Mouse (Mus musculus) thymus, postnatal 0 days (tissue): Measurements from ENCODE around the gene Mthfd2l. TPM values are rescaled to one million over a fixed set of nuclear protein-coding genes. Genes with fewer than 3 reads are reported as not detected.
A peak's percentile ranks its signal among the peaks of the same experiment; 100 is the strongest.

Source experiments
- DNase-seq: peaks from one replicate; pipeline ENCODE4 v3.0.0-alpha.2; 2015; ENCODE audit warnings: low spot score
- polyA plus RNA-seq: library from polyadenylated mRNA; unstranded; fragments of >200 nt; fragmentation: Nextera tagmentation; extraction: Ambion mirVana; gene quantifications from 2 replicates; pipeline ENCODE4 v1.2.1, GENCODE M21; 2015

Mthfd2l gene
- polyA plus RNA-seq, 1 experiment from 2014 or later = 27.7 TPM

DNA sequence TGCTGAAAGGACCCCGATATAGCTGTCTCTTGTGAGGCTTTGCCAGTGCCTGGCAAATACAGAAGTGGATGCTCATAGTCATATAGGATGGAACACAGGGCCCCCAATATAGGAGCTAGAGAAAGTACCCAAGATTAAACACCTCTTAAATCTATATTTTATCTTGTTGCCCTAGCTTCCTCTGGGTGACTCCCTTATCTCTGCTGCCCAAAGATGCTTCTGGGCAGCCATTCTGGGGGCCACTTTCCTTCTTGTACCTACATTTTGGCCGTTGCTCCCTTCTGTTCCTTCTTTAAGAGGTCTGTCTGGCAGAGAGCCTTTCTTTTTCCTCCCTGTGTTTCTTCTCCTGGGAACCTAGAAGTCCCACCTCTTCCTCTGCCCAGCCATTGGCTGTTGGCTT lies 14.5 kb downstream of the Mthfd2l start:
- no peak for DNase-seq

DNA sequence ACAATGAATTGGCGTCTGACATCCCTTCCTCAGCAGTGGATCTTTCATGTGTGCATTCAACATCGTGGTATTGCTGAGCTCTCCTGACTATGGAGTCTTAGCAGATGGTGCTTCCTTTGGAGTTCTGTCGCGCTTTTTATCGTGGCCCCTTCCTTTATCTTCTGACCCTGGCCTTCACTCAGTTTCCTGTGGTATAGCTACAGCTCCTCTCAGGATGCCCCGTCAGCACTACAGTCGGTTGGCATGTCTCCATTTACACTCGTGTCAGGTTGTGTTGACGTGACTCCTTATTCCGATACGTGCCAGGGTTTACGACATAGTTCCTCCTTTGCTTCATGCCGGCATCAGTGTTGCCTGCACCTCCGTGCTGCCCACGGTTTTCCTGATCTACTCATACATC lies 18.6 kb downstream of the Mthfd2l start:
- DNase-seq = no peak

DNA sequence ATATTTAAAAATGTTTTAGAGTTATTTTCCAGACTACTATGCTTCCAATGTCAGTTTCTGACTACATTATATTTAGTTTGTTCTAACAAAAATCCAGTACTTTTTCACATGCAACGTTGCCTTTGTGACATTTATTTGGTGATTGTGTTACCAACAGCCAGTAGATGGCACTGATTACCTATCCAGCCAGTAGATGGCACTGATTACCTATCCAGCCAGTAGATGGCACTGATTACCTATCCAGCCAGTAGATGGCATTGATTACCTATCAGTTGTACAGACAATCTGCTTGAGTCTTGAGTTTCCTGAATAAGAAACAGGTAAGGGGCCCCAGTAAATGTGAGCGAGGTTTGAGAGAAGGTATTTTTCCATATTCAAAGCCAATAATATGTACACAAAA lies 20.6 kb downstream of the Mthfd2l start:
- no peak for DNase-seq

DNA sequence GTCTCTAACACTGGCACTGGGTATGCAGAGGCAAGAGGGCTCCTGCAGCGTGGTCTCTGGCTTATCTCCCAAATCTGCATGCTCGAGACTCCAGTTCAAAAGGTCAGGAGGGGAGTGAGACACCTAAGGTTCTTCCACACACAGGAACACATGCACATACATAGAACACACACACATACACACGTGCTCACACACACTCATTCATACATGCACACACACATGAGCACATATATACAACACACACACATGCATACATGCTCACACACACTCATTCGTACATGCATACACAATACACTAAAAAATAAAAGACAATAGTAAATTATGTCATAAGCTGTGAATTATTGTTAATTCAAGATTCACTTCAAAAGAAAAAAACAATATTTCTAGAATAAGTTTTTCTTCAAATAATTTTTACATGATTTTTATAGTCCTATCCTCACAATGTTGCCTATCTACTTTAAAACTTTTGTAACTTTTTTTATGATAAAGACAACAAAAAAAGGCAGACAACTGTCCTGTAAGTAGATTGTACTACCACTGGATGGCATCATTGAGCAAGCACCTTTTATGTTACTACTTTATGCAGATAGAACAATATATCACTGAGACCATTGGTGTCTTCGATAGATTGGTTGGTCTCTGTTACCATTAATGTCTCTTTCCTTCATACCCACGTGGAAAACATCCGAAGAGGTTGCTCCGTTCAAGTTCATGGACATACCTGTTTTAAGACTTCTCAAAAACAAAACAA lies 22.0 kb downstream of the Mthfd2l start:
- DNase-seq = peak; percentile 21

DNA sequence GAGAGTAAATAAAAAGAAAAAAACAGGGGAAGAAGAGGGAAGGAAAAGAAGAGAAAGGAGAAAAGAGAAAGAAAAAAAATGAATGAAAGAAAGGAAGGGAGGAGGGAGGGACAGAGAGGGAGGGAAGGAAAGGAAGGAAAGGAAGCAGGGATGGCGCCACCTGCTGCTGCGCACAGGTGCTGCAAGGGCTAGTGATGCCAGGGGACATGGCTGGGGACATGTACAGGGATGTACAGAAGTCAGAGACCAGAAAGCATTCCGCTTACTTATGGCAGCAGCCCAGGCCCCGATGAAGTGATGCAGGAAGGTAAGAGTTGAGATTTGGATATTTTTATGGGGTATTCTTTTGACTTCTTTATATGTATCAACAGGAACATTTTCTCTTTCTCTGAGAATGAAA lies 33.4 kb downstream of the Mthfd2l start:
- peak; percentile 28 for DNase-seq

DNA sequence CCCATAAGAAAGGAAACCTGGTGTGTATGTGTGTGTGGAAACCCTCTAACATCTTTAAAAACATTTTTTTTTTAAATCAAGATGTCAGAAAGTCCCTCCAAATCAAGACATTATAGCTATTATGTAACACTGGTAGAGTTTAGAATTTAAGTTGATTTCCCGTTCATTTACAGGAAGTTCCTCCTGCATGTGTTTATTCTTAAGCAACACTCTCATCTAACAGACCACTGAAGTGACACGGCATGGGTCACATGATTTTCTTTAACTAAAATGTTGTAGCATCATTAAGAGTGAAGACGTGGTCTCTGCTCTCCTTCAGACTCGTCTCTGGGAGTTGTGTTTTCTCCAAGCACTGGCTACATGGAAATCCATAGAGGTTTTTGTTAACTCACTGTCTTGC lies 33.8 kb downstream of the Mthfd2l start:
- no peak for DNase-seq

DNA sequence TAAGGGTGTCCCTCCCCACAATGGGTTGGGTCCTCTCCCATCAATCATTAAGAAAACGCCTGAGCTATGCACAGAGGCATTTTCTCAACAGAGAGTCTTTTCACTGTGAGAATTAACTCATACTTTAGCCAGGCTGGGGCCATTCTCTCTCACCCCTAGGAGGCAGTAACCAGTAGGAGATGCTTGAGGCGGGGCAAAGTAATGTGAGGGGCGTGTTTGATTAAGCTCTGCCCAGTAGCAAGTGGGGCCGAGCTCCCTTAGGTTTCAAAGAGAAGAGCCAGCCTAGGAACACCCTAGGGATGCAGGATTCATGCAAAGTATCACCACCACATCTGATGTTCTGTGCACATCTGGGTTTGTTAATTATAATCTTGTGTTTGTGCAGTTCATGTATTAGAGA lies 34.5 kb downstream of the Mthfd2l start:
- no peak for DNase-seq

DNA sequence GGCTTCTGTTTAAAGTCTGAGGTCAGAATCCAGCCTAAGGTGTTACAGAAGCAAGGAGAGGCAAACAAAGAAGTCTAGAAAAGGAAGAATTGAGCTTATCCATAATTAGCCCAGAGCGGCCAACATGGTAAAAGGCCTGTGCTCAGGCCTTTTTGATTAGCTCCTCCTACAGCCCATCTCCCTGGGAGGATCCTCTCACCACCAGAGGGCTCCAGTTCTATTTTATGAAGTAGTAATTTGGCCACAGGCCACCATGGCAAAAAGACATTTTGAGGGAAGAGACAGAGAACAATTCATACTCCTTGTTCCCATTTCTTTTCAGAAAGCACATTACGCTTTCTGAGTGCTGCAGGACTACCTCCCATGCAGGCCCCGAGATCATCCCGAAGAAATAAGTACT lies 46.3 kb downstream of the Mthfd2l start:
- DNase-seq = no peak

DNA sequence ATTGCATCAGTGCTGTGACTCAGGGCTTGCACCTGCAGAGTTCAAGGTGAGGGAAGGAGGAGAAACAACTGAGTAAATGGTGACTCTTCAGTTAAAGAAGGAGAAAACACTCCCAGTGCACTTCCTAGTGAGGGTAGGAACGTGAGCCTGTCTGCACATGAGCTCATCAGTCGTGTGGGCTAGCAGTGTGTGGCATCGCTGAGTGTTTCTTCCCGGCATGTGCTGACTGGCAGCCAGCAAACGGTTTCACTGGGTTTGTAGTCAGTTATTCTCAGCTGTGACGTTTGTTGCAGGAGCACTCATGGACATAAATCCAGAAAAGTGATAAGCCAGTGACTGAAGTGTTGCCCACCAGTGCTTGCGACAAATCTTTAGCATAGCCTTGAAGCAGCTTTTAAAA lies 49.4 kb downstream of the Mthfd2l start:
- DNase-seq = no peak

DNA sequence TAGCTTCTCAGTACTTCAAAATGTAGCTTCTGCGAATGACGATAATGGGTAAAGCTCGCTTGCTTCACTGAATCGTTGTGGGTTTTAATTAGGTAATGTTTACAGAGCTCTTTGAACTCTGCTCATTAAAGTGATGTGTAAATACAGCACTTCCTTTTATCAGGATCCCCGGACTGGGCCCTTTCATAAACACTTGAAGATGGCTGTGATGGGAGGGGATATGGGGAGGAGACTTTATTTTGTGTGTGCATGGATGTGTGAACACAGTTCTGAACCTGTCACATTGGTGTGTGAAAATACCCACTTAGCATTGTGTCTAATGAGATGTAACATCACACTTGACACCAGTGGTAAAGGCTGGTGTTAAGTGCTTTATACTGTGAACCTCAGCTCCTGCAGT lies 56.7 kb downstream of the Mthfd2l start:
- no peak for DNase-seq

DNA sequence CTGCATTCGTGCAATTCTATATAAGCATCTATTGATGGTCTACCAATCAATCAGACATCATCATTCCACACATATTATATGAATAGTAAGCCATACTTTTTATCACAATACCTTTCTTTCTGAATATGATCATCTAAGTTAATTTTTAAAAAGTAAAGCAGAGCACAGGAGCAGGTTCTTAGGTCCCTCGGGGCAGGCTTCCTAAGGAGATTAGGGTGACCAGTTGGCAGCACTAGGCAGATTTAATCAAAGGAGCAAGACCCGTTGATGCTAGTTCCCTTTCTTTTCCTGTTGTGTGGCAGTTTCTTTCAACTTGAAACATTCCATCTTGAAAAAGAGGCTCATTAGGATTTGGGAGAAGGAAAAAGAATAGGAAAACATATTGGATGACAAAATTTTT lies 57.2 kb downstream of the Mthfd2l start:
- DNase-seq = no peak

DNA sequence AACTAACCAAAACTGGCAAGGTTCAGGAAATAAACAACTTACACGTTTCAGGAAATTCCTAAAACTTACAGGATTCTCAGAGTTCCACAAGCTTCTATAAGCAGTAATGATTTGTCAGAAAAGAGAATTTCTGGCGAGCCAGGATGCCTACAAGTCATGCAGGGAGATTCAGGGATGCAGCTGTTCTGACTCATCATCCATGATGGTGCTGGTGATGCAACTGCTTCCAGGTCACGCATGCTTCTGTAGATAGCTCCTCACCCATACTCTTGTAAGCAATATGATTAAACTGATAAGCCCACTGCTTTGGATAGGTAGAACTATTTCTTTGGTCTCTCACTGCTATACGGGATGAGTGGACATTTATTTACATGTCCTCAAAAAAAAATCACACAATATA lies 57.7 kb downstream of the Mthfd2l start:
- no peak for DNase-seq

DNA sequence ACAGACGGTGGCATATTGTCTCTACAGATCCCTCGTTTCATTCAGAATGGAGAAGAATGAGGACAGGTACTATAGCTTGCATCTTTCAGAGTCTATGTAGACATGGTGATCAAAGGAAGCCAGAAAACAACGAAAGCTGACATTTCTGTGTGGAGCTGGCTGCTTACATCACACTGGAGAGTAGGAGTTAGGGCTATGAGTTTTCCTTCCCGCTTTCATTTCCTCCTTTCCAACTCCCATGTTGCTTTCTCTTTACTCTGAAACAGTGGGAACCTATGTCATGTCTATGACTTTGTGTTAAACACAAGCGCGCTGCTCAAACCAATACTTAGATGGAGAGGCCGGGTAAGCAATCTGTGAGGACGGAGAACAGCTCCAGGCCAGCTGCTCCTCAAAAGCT lies 69.0 kb downstream of the Mthfd2l start:
- no peak for DNase-seq

DNA sequence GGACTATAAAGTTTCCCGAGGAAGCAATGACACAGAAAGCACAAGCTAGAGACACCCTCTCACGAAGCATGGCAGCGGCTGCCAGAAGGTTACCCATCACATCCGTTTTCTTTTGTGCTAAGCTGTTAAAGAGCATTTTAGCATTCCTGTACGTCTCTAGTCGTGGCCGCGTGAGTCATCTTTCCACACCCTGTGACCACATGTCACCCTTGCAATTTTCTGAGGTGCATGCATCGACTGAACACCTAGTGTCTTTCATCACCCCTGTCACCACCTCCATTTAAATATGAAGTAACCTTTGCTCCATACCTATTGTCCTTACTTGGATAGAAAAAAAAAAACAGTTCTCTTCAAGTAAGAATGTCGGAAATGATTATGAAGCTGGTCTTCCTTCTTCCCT lies 84.3 kb downstream of the Mthfd2l start:
- DNase-seq = no peak

DNA sequence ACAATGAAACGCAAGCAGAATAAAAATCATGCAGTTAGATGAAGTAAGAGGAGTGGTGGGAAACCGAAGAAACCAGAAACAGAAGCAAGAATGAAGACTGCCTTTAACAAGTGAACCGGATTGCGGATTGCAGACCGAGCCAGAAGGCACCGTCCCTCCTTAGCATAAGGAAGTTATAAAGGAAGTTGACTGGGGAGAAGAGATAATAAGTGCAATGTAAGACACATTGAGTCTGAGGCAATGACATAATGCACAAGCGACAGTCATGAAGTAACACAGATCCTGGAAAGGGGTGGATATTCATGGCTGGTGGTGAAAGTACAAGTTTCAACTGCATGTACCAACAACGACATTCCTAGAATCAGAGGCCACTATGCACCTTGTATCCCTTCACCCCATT lies 92.2 kb downstream of the Mthfd2l start:
- no peak for DNase-seq

DNA sequence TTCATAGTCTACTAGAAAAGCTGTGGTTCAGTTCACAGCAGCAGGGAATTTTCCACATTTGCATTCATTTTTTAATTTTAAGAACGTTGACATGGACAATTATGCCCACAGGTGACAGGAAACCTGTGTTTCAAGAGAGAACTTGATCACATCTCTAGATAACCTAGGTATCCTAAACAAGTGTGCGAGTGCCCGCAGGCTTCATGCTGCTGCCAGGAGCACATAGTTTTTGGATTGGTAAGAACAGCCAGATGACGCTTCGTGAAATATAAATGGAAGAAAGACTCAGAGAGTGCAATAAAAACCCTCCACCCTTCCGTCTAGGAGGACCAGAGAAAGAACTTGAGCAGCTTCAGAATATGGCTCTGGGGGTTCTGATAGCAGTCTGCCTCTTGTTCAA lies 96.2 kb downstream of the Mthfd2l start, which contains the start of gene Epgn:
Gene Epgn, plus strand, starts transcription at position 301 of the 400 bp plus-strand sequence.
- no peak for DNase-seq

DNA sequence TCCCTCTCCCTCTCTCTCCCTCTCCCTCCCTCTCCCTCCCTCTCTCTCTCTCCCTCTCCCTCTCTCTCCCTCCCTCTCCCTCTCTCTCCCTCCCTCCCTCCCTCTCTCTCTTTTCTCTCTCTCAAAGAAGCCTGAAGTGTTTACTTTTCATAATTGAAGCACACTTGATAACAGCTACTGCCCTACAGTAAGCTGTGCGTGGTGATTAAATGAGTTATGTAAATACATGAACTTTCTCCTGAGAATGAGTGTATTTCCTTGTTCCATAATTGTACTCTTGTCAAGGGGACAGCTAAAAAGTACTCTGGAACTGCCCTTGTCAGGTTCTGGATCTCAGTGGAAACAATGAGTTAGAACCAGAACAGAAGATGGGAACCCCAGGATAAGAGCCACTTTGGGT lies 96.9 kb downstream of the Mthfd2l start:
- DNase-seq = no peak

DNA sequence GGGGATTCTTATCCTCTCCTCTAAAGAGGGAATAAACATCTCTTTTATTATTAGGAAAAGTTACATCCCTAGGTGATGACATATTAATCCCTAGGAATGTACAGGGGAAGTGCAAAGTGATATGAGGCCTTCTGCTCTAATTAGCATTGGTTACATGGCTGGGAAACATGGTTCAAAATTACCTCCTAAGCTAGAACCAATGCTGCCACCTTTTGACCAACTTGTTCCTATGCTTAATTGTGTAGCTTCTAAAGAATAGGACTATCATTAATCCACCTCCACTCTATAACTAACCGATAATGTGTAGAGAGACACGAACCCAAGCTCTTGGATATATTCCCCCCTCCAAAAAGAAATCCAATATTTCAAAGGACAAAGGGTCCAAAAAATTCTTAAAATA lies 99.7 kb downstream of the Mthfd2l start:
- no peak for DNase-seq

DNA sequence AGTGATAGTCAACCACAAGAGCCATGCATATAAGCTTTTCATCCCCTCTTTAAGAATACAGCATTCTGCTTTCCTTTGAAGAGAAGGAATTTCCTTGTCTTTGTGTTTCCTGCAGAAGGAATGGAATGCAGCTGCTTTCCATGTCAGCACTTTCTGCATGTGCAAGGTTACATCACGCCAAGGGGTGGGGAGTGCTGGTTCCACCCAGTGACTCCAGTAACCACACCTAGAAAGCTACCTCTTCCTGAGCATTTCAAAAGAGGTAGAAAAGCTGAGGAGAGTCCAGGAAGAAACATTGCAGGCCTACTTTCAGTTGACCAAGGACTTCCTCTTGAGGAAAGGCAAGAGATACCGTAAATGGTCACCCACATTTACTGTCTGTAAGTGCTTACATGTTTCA lies 104.4 kb downstream of the Mthfd2l start:
- no peak for DNase-seq

DNA sequence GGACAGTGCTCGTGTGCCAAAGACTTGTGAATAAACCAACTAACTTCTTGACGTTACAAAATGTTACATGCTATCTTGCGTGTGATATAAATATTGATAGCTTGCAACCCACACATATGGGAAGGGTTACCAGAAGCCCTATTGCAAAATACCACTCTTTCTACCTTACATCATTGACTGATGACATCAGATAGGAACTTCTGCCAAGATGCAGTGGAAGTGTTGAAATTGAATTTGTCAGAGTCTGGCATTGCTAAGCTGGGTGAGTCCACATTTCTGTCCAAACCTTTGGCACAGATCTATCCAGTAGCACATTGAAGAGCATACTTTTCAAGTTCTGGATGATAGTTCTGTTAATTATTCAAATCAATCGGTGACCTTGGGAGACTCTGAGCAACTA lies 105.7 kb downstream of the Mthfd2l start:
- DNase-seq = no peak

DNA sequence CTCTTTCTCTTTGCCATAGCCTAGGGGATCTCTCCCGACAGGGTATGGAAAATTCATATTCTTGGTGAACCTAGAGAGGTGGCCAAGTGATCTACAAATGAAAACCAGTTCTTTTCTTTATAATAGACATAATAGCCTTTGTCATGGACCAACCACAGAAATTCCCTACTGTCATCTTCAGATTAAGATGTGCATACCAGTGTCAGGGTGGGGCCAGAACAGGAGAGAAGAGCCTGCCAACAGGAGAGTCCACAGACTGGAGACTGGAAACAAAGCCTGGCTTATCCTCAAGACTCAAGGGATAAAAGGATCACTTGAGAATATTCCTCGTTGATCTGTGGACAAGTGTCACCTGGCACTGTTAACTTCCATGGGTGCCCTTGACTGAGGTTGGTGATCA lies 106.8 kb downstream of the Mthfd2l start:
- no peak for DNase-seq

DNA sequence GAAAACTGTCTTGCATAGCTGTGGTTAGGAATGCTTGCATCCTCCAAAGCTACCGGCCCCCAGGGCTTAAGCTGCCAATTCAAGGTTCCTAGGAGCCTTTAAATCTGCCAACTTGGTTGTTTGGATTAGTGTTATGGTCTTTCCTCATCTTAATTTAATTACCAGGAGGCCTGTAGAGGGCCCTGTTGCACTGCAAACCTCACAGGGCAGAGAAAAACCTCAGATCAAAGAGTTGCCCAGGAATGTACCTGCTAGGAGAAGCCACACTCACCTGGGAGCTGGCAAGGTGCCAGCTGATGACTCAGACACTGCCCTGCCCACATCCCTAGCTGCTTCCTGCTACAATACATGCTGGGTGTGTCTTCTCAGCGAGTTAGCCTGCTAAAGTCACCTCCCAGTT lies 107.6 kb downstream of the Mthfd2l start:
- no peak for DNase-seq

DNA sequence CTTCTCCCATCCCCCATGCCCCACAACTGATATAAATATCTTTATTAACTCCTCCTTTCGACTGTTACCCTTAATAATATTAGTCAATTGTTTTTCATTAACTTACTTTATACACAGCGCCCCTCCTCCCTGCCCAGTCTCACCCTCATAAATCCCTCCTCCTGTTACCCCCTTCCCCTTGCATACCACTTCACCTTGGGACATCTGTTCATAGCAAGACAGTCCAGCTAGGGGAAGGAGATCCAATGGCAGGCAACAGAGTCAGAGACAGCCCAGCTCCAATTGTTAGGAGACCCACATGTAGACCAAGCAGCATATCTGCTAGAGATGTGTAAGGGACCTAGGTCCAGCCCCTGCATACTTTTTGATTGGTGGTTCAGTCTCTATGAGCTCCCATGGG lies 108.0 kb downstream of the Mthfd2l start:
- DNase-seq = no peak

DNA sequence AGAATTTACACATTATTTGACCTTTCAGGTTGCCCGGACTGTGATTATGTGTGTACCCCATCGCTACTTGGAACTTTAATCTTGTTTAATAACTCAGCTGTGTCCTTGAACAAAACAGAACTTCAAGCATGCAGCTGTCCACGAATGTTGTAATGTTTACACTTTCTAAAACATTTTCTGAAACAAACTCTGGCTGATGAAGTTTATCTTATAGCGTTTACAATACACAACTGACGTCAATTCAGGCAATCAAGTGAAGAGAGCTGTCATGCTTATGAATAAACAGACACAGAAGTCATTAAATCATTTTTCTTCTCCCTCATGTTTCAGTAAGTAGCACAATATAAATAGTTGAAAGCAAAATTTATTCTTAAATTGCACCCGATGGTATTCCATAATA lies 117.1 kb downstream of the Mthfd2l start:
- no peak for DNase-seq
